In genomic region chr12:112861911-112862321, GRCm38 (mm10) we compare ENCODE assay signal across 20 mouse cellular contexts. TPM values are rescaled to one million over a fixed set of nuclear protein-coding genes. Genes with fewer than 3 reads are reported as not detected.
DNase-seq lines count a peak whose midpoint lies in the region; ATAC-seq lines count a peak whose summit lies in the region.
"Had no signal": no experiment of that assay in that cellular context is flagged by ENCODE, and none has a peak within 500 bp of the region (broad histone marks: within the 10 kb centered on the region; RNA-seq: fewer than 3 reads in every experiment).

No protein-coding gene starts in this region.

- H3K36me3 ChIP-seq in kidney, embryonic 14.5 days (ENCODE audit: control insufficient read depth, insufficient read depth, low read length), result no peaks in the 10 kb centered on the region
- H3K36me3 ChIP-seq in embryonic facial prominence, embryonic 10.5 days (replicated peaks), result no peaks in the 10 kb centered on the region
- H3K36me3 ChIP-seq: heart, embryonic 12.5 days; hindbrain, embryonic 15.5 days; limb, embryonic 13.5 days had no signal

- H3K9me3 ChIP-seq in kidney, embryonic 14.5 days (ENCODE audit: control insufficient read depth, low read length), result no peaks in the 10 kb centered on the region
- no peaks in the 10 kb centered on the region for H3K9me3 ChIP-seq in embryonic facial prominence, embryonic 10.5 days
- H3K9me3 ChIP-seq: heart, embryonic 12.5 days; hindbrain, embryonic 15.5 days; limb, embryonic 13.5 days had no signal

- no peak overlapping the region for H3K4me2 ChIP-seq in kidney, embryonic 14.5 days (replicated peaks; ENCODE audit: low read depth, low read length)
- H3K4me2 ChIP-seq: heart, embryonic 12.5 days; hindbrain, embryonic 15.5 days; limb, embryonic 13.5 days had no signal

- no peaks in the 10 kb centered on the region for H3K27me3 ChIP-seq in kidney, embryonic 14.5 days (ENCODE audit: control insufficient read depth, insufficient read depth, low read length)
- H3K27me3 ChIP-seq in embryonic facial prominence, embryonic 10.5 days (replicated peaks; ENCODE audit: low read depth, poor library complexity, severe bottlenecking), result peaks cover 5% of the 10 kb centered on the region; the same call in 1 of the 2 replicates
- H3K27me3 ChIP-seq: hindbrain, embryonic 15.5 days; limb, embryonic 13.5 days had no signal

- H3K4me1 ChIP-seq in kidney, embryonic 14.5 days (ENCODE audit: control insufficient read depth, insufficient read depth, low read length), result 0 out of 2 replicates have a peak, but pooled peaks cover 4% of the 10 kb centered on the region
- peaks cover 22% of the 10 kb centered on the region for H3K4me1 ChIP-seq in embryonic facial prominence, embryonic 10.5 days
- H3K4me1 ChIP-seq: hindbrain, embryonic 15.5 days; limb, embryonic 13.5 days had no signal

- whole genome bisulfite sequencing in kidney, embryonic 14.5 days, result 46% methylated on average over 9 of the region's 9 CpGs
- 63% methylated on average over 9 of the region's 9 CpGs for WGBS in embryonic facial prominence, embryonic 10.5 days

- ATAC-seq in kidney, embryonic 14.5 days (ENCODE audit: low FRiP score, low TSS enrichment), result 0 out of 2 replicates have a peak, but pooled peaks have one; percentile 30
- ATAC-seq: forebrain, embryonic 14.5 days; intestine, postnatal 0 days; midbrain, embryonic 16.5 days had no signal

- no peak for DNase-seq in kidney, adult 18-20 months
- peak; percentile 35 for DNase-seq in thymus, postnatal 4 days
- DNase-seq in thymus, postnatal 14 days, result no peak
- no peak for DNase-seq in embryonic facial prominence, embryonic 10.5 days (ENCODE audit: low spot score)
- DNase-seq in yolk sac, embryonic 10.5 days (ENCODE audit: low spot score), result peak; percentile 16
- DNase-seq in urinary bladder, postnatal 25 days (ENCODE audit: low spot score), result no peak
- no peak for DNase-seq in left cerebral cortex, adult 8-10 months (ENCODE audit: low spot score in 2 of 2)
- DNase-seq: cerebellum, adult 9-11 months; heart, postnatal 36 days; thymus, adult 18-20 months had no signal

- no peak overlapping the region for H3K27ac ChIP-seq in kidney, embryonic 14.5 days (ENCODE audit: low read depth, low read length)
- peak overlapping the region; percentile 51; the same call in 1 of the 2 replicates for H3K27ac ChIP-seq in embryonic facial prominence, embryonic 10.5 days (replicated peaks)
- H3K27ac ChIP-seq: hindbrain, embryonic 15.5 days; limb, embryonic 13.5 days; liver, embryonic 14.5 days had no signal

- H3K4me3 ChIP-seq in kidney, embryonic 14.5 days (ENCODE audit: low read length), result no peak overlapping the region
- no peak overlapping the region for H3K4me3 ChIP-seq in embryonic facial prominence, embryonic 10.5 days
- H3K4me3 ChIP-seq: heart, embryonic 12.5 days; hindbrain, embryonic 15.5 days; limb, embryonic 13.5 days had no signal

- H3K9ac ChIP-seq in kidney, embryonic 14.5 days (ENCODE audit: low read depth, low read length), result no peak overlapping the region
- H3K9ac ChIP-seq: heart, embryonic 12.5 days; hindbrain, embryonic 15.5 days; limb, embryonic 13.5 days; liver, embryonic 14.5 days had no signal

RNA-seq across cellular contexts. Expression of gene Gpr132, which starts 6.1 kb away (rescaled TPM):
- polyA plus RNA-seq in kidney, embryonic 14.5 days (2014; fragmentation: Nextera tagmentation; extraction: Ambion mirVana), result 0.14 and 0.27 TPM in 2 replicates
- 0.30 TPM in 1 of 2 replicates, not detected in the other for polyA plus RNA-seq in embryonic facial prominence, embryonic 10.5 days (2016; fragmentation: Nextera tagmentation; extraction: Ambion mirVana)
- under 1 TPM in 3 of 4 experiments, not detected in 1; 0.14 to 0.23 (median 0.15) TPM for total RNA-seq in left cerebral cortex, adult 8-10 months (2022)
- total RNA-seq: left cerebral cortex, postnatal 10 days had no signal
- polyA plus RNA-seq: forebrain, embryonic 14.5 days; heart, embryonic 12.5 days; hindbrain, embryonic 15.5 days; midbrain, embryonic 16.5 days; neural tube, embryonic 11.5 days had no signal

RNA-seq across cellular contexts. Expression of gene Cdca4, which starts 32.7 kb away (rescaled TPM):
- polyA plus RNA-seq in kidney, embryonic 14.5 days (2014; fragmentation: Nextera tagmentation; extraction: Ambion mirVana), result 117 and 148 TPM in 2 replicates
- 180 and 183 TPM in 2 replicates for polyA plus RNA-seq in embryonic facial prominence, embryonic 10.5 days (2016; fragmentation: Nextera tagmentation; extraction: Ambion mirVana)
- total RNA-seq in left cerebral cortex, adult 8-10 months (2022), result 10 to 100 TPM in 3 of 4 experiments, 1 to 10 TPM in 1; 9.5 to 12.3 (median 10.2) TPM

RNA-seq across cellular contexts. Expression of gene Clba1, which starts 53.2 kb away (rescaled TPM):
- polyA plus RNA-seq in kidney, embryonic 14.5 days (2014; fragmentation: Nextera tagmentation; extraction: Ambion mirVana), result 8.5 and 8.9 TPM in 2 replicates
- 9.3 and 10.1 TPM in 2 replicates for polyA plus RNA-seq in embryonic facial prominence, embryonic 10.5 days (2016; fragmentation: Nextera tagmentation; extraction: Ambion mirVana)
- 10 to 100 TPM; 15.1 to 16.5 (median 16.1) TPM for total RNA-seq in left cerebral cortex, adult 8-10 months (2022)

RNA-seq across cellular contexts. Expression of gene Ahnak2, which starts 59.5 kb away (rescaled TPM):
- polyA plus RNA-seq in kidney, embryonic 14.5 days (2014; fragmentation: Nextera tagmentation; extraction: Ambion mirVana), result 0.53 and 0.86 TPM in 2 replicates
- 0.04 and 0.20 TPM in 2 replicates for polyA plus RNA-seq in embryonic facial prominence, embryonic 10.5 days (2016; fragmentation: Nextera tagmentation; extraction: Ambion mirVana)
- total RNA-seq in left cerebral cortex, adult 8-10 months (2022), result 1 to 10 TPM; 7.5 to 9.3 (median 8.1) TPM

Comparison
In these comparisons a context has a peak if more than half of its experiments do, and no peak if none do; other contexts are left out.
1. DNase-seq: peak in thymus, postnatal 4 days (single experiment) and yolk sac, embryonic 10.5 days (single experiment); none in kidney, adult 18-20 months (single experiment), thymus, postnatal 14 days (single experiment), embryonic facial prominence, embryonic 10.5 days (single experiment), urinary bladder, postnatal 25 days (single experiment) and left cerebral cortex, adult 8-10 months (0 of 2).